Mouse (Mus musculus) embryonic facial prominence, embryonic 12.5 days (tissue): ENCODE measurements around the gene Uts2. TPM values are rescaled to one million over a fixed set of nuclear protein-coding genes. Genes with fewer than 3 reads are reported as not detected.

ENCODE experiments used
- ATAC-seq: fragments of 200-750 bp; cut with Nextera tagmentation; 2 replicates; pipeline ENCODE4 v1.8.0; 2017; ENCODE audit not compliant: insufficient number of reproducible peaks, insufficient read depth, low FRiP score, low TSS enrichment
- H3K27ac ChIP-seq: fragments of 300-500 bp; sonication (generic); 2 replicates; pipeline ENCODE4 v1.5.1; 2016; ENCODE audit warnings: mild to moderate bottlenecking
- H3K27me3 ChIP-seq: fragments of 300-500 bp; sonication (generic); 2 replicates; pipeline ENCODE4 v1.6.1; 2016; ENCODE audit warnings: mild to moderate bottlenecking, moderate library complexity
- H3K36me3 ChIP-seq: fragments of 300-500 bp; sonication (generic); 2 replicates; pipeline ENCODE4 v1.6.1; 2016; ENCODE audit warnings: mild to moderate bottlenecking
- H3K4me1 ChIP-seq: fragments of 300-500 bp; sonication (generic); 2 replicates; pipeline ENCODE4 v1.6.1; 2016
- H3K4me2 ChIP-seq: fragments of 300-500 bp; sonication (generic); replicated peaks from 2 replicates; pipeline ENCODE4 v1.6.1; 2016; ENCODE audit warnings: mild to moderate bottlenecking, moderate library complexity
- H3K4me3 ChIP-seq: fragments of 300-500 bp; sonication (generic); 2 replicates; pipeline ENCODE4 v1.5.1; 2016; ENCODE audit warnings: mild to moderate bottlenecking
- H3K9ac ChIP-seq: fragments of 300-500 bp; sonication (generic); 2 replicates; pipeline ENCODE4 v1.6.1; 2016; ENCODE audit warnings: mild to moderate bottlenecking, moderate library complexity
- H3K9me3 ChIP-seq: fragments of 300-500 bp; sonication (generic); 2 replicates; pipeline ENCODE4 v1.6.1; 2016; ENCODE audit warnings: mild to moderate bottlenecking, moderate library complexity
- WGBS: fragments of 180-500 bp; shearing (Covaris S2); methylation state at CpG from one replicate; pipeline ENCODE4 v1.1.7; 2016; 5-methylcytosine and 5-hydroxymethylcytosine counted together
- polyA plus RNA-seq: library from polyadenylated mRNA; unstranded; fragments of >200 nt; fragmentation: Nextera tagmentation; extraction: Ambion mirVana; gene quantifications from 2 replicates; pipeline ENCODE4 v1.2.1, GENCODE M21; 2016

Gene Uts2
- polyA plus RNA-seq, 1 experiment from 2014 or later = not detected

DNA sequence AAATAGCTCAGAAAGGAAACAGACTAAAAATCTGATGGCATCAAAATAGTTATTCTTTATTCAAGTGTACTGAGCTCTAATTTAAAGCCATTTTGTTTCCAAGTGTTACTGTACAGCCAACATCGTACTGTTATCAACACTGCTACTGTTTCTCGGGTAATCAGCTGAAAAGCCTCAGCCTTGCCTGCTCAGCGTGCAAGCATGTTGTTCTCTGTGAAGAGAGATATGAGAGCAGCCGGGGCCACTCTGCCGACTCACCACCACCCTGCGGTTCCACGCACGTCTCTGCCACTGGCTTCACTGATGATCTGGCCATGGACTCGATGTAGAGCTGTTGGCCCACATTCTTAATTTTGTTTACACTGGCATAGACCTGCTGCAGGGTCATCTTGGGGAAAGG, 27.3 kb downstream of the Uts2 start:
- WGBS = 84% methylated on average over 9 of the region's 9 CpGs
- no peak for ATAC-seq
- no peak overlapping the region for H3K9ac ChIP-seq

DNA sequence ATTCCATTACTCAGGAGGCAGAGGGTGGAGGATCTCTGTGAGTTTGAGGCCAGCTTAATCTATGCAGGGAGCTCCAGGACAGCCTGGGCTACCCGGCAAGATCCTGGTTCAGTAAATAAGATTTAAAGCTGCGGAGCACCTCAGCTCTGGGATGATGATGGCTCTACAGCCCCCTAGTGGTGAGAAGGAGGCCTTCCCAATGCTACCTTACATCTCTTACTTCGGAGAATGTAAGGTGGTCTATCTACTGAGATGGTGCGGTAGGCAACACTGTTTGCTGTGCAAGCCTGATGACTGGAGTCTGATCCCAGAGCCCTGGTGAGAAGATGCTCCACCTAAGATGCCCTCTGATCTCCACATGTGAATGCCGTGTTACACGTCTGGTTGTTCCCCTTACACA, 30.1 kb downstream of the Uts2 start:
- 55% methylated on average over 6 of the region's 6 CpGs for WGBS
- H3K36me3 ChIP-seq = no peaks in the 10 kb centered on the region
- no peak overlapping the region for H3K4me2 ChIP-seq
- no peaks in the 10 kb centered on the region for H3K27me3 ChIP-seq
- H3K27ac ChIP-seq = no peak overlapping the region
- no peaks in the 10 kb centered on the region for H3K4me1 ChIP-seq
- no peak for ATAC-seq
- no peak overlapping the region for H3K9ac ChIP-seq
- no peaks in the 10 kb centered on the region for H3K9me3 ChIP-seq
- H3K4me3 ChIP-seq = no peak overlapping the region

More for the DNA sequence above, 27.3 kb downstream of the Uts2 start:
- Histone ChIP-seq H3K36me3 (no peaks in the 10 kb centered on the region), H3K9me3 (no peaks in the 10 kb centered on the region), H3K4me1 (no peaks in the 10 kb centered on the region), H3K27ac (no peak overlapping the region), H3K27me3 (no peaks in the 10 kb centered on the region), H3K4me3 (no peak overlapping the region), H3K4me2 (no peak overlapping the region)

DNA sequence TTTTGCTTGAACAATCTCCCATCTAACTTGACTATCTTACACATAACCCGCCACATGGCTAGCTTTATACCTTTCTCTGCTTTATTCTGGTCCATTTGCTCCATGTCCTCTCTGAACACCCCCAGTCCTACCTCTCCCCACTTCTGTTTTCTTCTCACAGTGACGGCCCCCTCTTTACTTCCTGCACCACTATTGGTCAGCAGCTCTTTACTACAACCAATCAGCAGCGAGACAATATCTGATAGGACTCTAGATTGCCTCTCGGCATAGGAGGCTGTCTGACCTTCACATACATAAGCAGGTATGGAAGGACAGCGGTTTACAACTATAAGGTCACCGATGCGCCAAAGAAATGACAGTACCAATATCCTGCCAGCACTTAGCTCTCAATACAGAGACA, 39.6 kb downstream of the Uts2 start:
- Histone ChIP-seq H3K9ac (no peak overlapping the region), H3K27me3 (no peaks in the 10 kb centered on the region), H3K27ac (no peak overlapping the region), H3K9me3 (no peaks in the 10 kb centered on the region), H3K4me1 (no peaks in the 10 kb centered on the region), H3K36me3 (0 out of 2 replicates have a peak, but pooled peaks cover 3% of the 10 kb centered on the region), H3K4me3 (no peak overlapping the region), H3K4me2 (no peak overlapping the region)
- WGBS = 84% methylated on average over 7 of the region's 7 CpGs
- ATAC-seq = no peak

DNA sequence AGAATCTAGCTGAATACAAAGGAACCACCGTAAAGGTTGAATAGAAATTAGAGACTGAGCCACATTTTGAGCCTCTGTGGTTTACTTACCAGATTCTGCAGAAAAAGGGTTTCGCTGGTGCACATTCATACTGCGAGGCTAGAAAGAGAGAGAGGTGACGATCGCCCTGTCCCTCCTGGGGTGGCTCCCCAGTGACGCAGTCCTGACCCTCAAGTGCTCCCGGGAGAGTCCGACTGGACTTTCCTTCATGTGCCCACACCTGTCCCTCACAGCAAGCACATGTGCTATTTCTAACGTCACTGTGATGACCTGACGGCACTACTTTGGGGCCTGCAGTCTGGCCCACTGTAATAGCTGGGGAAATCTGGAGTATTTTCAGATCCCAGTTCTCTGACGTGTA, 40.9 kb downstream of the Uts2 start:
- 0 out of 2 replicates have a peak, but pooled peaks cover 3% of the 10 kb centered on the region for H3K36me3 ChIP-seq
- H3K27me3 ChIP-seq = no peaks in the 10 kb centered on the region
- H3K4me3 ChIP-seq = no peak overlapping the region
- no peak overlapping the region for H3K27ac ChIP-seq
- WGBS = 92% methylated on average over 11 of the region's 11 CpGs
- H3K9me3 ChIP-seq = no peaks in the 10 kb centered on the region
- no peaks in the 10 kb centered on the region for H3K4me1 ChIP-seq
- ATAC-seq = no peak
- H3K4me2 ChIP-seq = no peak overlapping the region
- H3K9ac ChIP-seq = no peak overlapping the region

DNA sequence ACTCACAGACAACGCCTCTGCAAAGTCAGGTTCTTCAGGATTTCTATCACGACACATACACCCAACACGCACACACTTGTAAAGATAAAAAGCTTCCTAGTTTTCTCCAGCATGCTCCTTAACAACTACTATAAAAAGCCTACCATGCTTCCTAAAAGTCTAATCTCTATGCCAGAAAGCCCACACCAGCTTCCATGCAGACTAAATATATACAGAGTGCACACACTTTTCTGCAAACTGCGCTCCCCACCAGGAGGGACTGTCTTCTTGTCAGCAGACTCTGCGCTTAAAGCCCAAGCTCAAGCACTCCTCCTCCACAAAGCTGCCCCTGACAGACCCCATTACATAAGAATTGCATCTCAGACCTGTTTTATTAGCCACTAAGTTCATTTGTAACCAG, 44.6 kb downstream of the Uts2 start:
- WGBS = 86% methylated on average over 5 of the region's 5 CpGs
- Histone ChIP-seq H3K27ac (no peak overlapping the region), H3K4me1 (peaks cover 2% of the 10 kb centered on the region; the same call in 1 of the 2 replicates), H3K4me3 (no peak overlapping the region), H3K9ac (no peak overlapping the region), H3K9me3 (no peaks in the 10 kb centered on the region), H3K27me3 (no peaks in the 10 kb centered on the region), H3K4me2 (no peak overlapping the region), H3K36me3 (0 out of 2 replicates have a peak, but pooled peaks cover 4% of the 10 kb centered on the region)
- ATAC-seq = no peak

DNA sequence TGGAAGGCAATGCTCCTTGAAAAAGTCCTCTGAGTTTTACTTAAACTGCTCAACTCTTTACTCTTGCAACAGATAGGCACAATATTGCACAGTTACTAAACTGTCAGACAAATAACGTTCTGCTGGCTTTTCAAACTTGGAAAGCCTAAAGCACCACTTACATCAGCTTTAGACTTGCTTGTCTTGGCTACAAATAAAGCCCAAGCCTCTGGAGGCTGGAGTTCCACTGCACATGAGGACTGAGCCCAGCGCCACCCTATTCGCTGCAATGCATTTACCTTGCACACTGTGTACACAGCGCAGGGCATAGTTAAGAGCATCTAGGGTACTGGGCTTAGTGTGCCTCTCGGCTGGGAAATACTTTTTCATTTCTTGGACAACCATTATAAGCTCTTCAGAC, 46.4 kb downstream of the Uts2 start:
- H3K9me3 ChIP-seq = no peaks in the 10 kb centered on the region
- peaks cover 2% of the 10 kb centered on the region; the same call in 1 of the 2 replicates for H3K4me1 ChIP-seq
- no peak overlapping the region for H3K27ac ChIP-seq
- H3K27me3 ChIP-seq = no peaks in the 10 kb centered on the region
- peaks cover 15% of the 10 kb centered on the region for H3K36me3 ChIP-seq
- 44% methylated on average over 5 of the region's 5 CpGs for WGBS
- peak overlapping the region; percentile 97 for H3K4me2 ChIP-seq
- peak overlapping the region; percentile 59; the same call in 1 of the 2 replicates for H3K4me3 ChIP-seq
- H3K9ac ChIP-seq = no peak overlapping the region
- no peak for ATAC-seq

DNA sequence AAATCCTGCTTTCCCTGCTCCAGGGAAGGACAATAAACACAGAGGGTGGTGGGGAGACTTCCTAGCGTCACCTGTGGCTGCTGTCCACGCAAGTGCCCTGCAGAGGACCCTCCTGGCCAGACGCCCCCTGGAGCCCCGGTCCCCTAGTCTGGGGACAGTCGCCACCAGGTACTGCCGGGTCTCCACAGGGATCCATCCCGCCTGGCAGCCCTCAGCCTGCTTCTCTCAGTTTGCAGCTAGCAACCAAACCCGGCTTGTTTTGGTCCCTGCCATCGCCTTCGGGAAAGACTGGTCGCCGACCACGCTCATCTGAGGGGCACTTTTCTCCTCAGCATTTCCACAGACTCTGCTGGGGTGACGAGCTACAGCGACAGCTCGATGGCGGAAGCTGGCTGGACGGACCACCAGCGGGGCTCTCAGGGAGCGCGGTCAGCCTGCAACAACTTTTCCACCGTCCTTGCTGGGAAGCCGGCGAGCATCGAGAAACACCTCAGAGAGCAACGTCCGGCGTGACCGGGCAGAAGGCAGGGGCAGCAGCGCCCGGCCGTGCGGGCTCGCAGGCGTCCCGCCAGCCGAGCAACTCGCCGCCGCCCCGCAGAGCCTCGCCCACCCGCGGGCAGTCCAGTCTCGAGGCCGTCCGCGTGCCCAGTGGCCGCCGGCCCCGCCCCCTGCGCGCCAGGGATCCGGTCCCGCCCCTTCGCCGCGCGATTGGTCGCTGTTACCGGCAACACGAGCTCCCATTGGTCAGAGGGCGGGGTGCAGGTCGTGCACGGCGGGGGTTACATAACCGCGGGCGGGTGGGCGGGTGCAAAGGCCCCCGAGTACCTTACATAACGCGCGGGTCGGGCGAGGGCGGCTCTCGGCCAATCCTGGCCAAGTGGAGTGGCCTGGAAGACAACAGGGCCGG, 47.4 kb downstream of the Uts2 start, which contains the start of gene Per3:
Per3 (minus strand) TSS at position 629 of the 907 bp plus-strand sequence.
- Histone ChIP-seq H3K36me3 (peaks cover 20% of the 10 kb centered on the region), H3K27me3 (no peaks in the 10 kb centered on the region), H3K4me3 (peak within 1 kb of the TSS; percentile 59), H3K4me1 (peaks cover 2% of the 10 kb centered on the region; the same call in 1 of the 2 replicates), H3K27ac (peak within 1 kb of the TSS; percentile 36; the same call in 1 of the 2 replicates), H3K9ac (peak within 1 kb of the TSS; percentile 69), H3K4me2 (peak within 1 kb of the TSS; percentile 97), H3K9me3 (no peaks in the 10 kb centered on the region)
- WGBS = under 1% methylated on average over 78 of the region's 79 CpGs
- peak; percentile 98 for ATAC-seq

DNA sequence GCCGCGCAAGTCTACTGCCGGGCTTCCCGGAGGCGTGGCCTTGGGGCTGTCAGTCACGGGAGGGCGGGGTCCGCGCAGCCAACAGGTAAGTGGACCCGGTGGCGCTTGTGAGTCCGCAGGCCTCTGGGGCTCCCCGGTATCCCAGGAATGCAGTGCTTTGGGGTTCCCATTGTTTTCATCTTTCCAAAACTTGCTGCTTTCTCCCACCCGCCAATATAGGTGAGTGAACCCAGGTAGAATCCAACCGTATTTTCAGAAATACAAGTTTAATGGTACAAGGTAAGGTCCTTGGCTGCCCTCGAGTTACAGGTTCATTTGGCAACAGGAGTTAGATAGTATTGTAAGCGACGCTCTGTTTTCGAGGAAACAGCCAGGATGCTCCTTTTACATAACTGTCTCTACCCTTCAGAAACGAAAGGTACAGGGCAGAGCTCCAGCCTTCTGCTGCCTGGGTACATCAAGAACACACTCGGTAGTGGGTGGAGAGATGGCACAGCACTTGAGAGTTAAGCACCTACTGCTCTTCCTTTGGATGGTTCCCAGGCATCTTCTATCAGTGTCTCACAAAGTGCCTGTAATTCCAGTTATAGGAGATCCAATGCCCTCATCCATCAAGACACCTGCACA, 48.2 kb downstream of the Uts2 start:
- Histone ChIP-seq H3K9me3 (no peaks in the 10 kb centered on the region), H3K27me3 (no peaks in the 10 kb centered on the region), H3K36me3 (peaks cover 26% of the 10 kb centered on the region), H3K4me3 (peak overlapping the region; percentile 59), H3K9ac (peak overlapping the region; percentile 69; the same call in 1 of the 2 replicates), H3K4me1 (peaks cover 2% of the 10 kb centered on the region; the same call in 1 of the 2 replicates), H3K27ac (0 out of 2 replicates have a peak overlapping the region, but pooled peaks have one; percentile 26), H3K4me2 (peak overlapping the region; percentile 97)
- ATAC-seq = no peak
- WGBS = 4% methylated on average over 21 of the region's 21 CpGs

DNA sequence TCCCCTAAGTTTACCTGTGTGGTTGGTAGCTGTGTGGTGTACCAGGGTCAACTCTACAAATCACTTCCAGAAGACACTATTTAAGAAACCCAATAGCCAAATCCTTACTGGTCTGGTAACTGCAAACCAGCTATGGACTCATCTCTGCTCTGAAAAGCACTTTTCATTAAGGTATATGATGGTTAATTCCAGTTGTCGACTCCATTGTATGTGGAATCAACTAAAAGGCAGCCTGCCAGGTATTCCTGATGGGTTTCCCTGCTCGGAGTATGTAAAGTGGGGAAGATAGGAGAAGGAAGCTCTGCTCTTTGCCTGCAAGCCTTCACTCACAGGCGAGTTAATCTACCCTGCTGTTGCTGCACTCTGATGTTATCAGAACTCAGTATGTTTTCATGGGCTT, 49.6 kb downstream of the Uts2 start:
- H3K9ac ChIP-seq = no peak overlapping the region
- H3K9me3 ChIP-seq = no peaks in the 10 kb centered on the region
- H3K4me2 ChIP-seq = no peak overlapping the region
- no peak overlapping the region for H3K27ac ChIP-seq
- WGBS = 90% methylated on average over 3 of the region's 3 CpGs
- ATAC-seq = no peak
- H3K4me1 ChIP-seq = peaks cover 2% of the 10 kb centered on the region; the same call in 1 of the 2 replicates
- no peak overlapping the region for H3K4me3 ChIP-seq
- H3K36me3 ChIP-seq = peaks cover 36% of the 10 kb centered on the region
- H3K27me3 ChIP-seq = no peaks in the 10 kb centered on the region

DNA sequence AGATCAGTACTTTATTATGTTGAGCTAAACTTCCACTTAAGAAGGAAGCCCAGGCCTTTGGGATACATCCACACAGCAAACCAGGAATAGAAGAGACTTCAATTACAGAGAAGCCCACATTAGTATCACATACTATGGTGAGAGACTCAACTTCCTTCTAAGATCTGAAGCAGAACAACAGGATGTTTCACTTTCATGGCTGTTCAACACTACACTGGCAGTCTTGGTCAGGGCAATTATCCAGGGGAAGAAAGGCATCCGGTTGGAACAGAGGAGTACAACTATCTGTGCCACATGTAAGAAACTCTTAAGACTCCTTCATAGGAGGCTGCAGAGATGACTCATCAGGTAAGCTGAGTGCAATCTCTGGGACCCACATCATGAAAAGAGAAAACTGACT, 54.3 kb downstream of the Uts2 start:
- H3K9me3 ChIP-seq = no peaks in the 10 kb centered on the region
- H3K27me3 ChIP-seq = no peaks in the 10 kb centered on the region
- no peak for ATAC-seq
- H3K4me2 ChIP-seq = no peak overlapping the region
- H3K4me3 ChIP-seq = no peak overlapping the region
- 0 out of 2 replicates have a peak, but pooled peaks cover 2% of the 10 kb centered on the region for H3K4me1 ChIP-seq
- 74% methylated on average over 1 of the region's 1 CpGs for WGBS
- no peak overlapping the region for H3K9ac ChIP-seq
- peaks cover 56% of the 10 kb centered on the region for H3K36me3 ChIP-seq
- no peak overlapping the region for H3K27ac ChIP-seq
